Mouse (Mus musculus): Measurements from ENCODE around the gene Pard3. TPM values are rescaled to one million over a fixed set of nuclear protein-coding genes. Genes with fewer than 3 reads are reported as not detected.

Gene Pard3
- polyA plus RNA-seq, 1 experiment from 2014 or later, result 54.3 TPM

- Histone ChIP-seq H3K36me3 (no peaks in the 10 kb centered on the region), H3K9me3 (no peaks in the 10 kb centered on the region), H3K4me3 (no peak overlapping the region), H3K9ac (no peak overlapping the region), H3K27ac (no peak overlapping the region), H3K27me3 (no peaks in the 10 kb centered on the region), H3K4me1 (no peaks in the 10 kb centered on the region), H3K4me2 (replicated peaks) (no peak overlapping the region)
- 85% methylated on average over 6 of the region's 6 CpGs for WGBS
- no peak for ATAC-seq (ENCODE audit: insufficient number of reproducible peaks, insufficient read depth, low FRiP score, low TSS enrichment)
These were observed 239.3 kb downstream of the Pard3 start for GRCm38 (mm10) chr8:127302847-127303445.

- Histone ChIP-seq H3K4me2 (replicated peaks) (no peak overlapping the region), H3K27me3 (no peaks in the 10 kb centered on the region), H3K9me3 (no peaks in the 10 kb centered on the region), H3K4me1 (peaks cover 2% of the 10 kb centered on the region; the same call in 1 of the 2 replicates), H3K4me3 (no peak overlapping the region), H3K36me3 (no peaks in the 10 kb centered on the region), H3K27ac (no peak overlapping the region), H3K9ac (no peak overlapping the region)
- 92% methylated on average over 5 of the region's 5 CpGs for WGBS
- no peak for ATAC-seq (ENCODE audit: insufficient number of reproducible peaks, insufficient read depth, low FRiP score, low TSS enrichment)
These were observed 243.3 kb downstream of the Pard3 start for GRCm38 (mm10) chr8:127307026-127307425.

- 74% methylated on average over 1 of the region's 1 CpGs for WGBS
- no peak for ATAC-seq (ENCODE audit: insufficient number of reproducible peaks, insufficient read depth, low FRiP score, low TSS enrichment)
- Histone ChIP-seq H3K27ac (no peak overlapping the region), H3K4me1 (peaks cover 2% of the 10 kb centered on the region; the same call in 1 of the 2 replicates), H3K9ac (no peak overlapping the region), H3K4me2 (replicated peaks) (no peak overlapping the region), H3K4me3 (no peak overlapping the region), H3K36me3 (no peaks in the 10 kb centered on the region), H3K9me3 (no peaks in the 10 kb centered on the region), H3K27me3 (no peaks in the 10 kb centered on the region)
These were observed 245.7 kb downstream of the Pard3 start for GRCm38 (mm10) chr8:127309363-127309762.

GRCm38 (mm10) chr8:127315811-127316210 lies 252.1 kb downstream of the Pard3 start:
- no peaks in the 10 kb centered on the region for H3K36me3 ChIP-seq
- 0 out of 2 replicates have a peak, but pooled peaks cover 3% of the 10 kb centered on the region for H3K4me1 ChIP-seq
- H3K27ac ChIP-seq, result no peak overlapping the region
- no peak overlapping the region for H3K4me3 ChIP-seq
- no peak overlapping the region for H3K9ac ChIP-seq
- no peaks in the 10 kb centered on the region for H3K9me3 ChIP-seq
- H3K27me3 ChIP-seq, result no peaks in the 10 kb centered on the region
- no peak for ATAC-seq (ENCODE audit: insufficient number of reproducible peaks, insufficient read depth, low FRiP score, low TSS enrichment)
- WGBS, result 10% methylated on average over 1 of the region's 1 CpGs
- no peak overlapping the region for H3K4me2 ChIP-seq (replicated peaks)

DNA sequence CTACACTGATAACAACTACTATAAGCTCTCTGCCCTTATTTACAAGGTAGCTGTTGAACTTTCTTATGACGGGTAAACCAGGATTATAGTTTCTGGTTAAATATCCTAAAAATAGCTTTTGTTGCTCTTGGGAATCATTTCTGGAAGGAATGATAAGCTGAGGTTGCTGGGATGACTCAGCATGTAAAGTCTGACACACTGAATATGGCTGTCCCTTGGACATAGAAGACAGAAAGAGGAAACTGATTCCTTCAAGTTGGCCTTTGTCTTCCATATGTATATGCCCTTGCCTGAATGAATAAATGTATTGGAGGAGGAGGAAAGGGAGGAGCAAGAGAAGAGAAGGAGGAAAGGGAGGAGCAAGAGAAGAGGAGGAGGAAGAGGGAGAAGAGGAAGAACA lies 254.2 kb downstream of the Pard3 start:
- no peaks in the 10 kb centered on the region for H3K9me3 ChIP-seq
- H3K4me1 ChIP-seq, result 0 out of 2 replicates have a peak, but pooled peaks cover 3% of the 10 kb centered on the region
- no peaks in the 10 kb centered on the region for H3K36me3 ChIP-seq
- H3K4me2 ChIP-seq (replicated peaks), result no peak overlapping the region
- no peak overlapping the region for H3K27ac ChIP-seq
- H3K9ac ChIP-seq, result no peak overlapping the region
- no peak for ATAC-seq (ENCODE audit: insufficient number of reproducible peaks, insufficient read depth, low FRiP score, low TSS enrichment)
- no peak overlapping the region for H3K4me3 ChIP-seq
- 87% methylated on average over 1 of the region's 1 CpGs for WGBS
- no peaks in the 10 kb centered on the region for H3K27me3 ChIP-seq

GRCm38 (mm10) chr8:127318377-127319159 lies 254.9 kb downstream of the Pard3 start:
- Histone ChIP-seq H3K9ac (no peak overlapping the region), H3K9me3 (no peaks in the 10 kb centered on the region), H3K27me3 (no peaks in the 10 kb centered on the region), H3K4me3 (no peak overlapping the region), H3K4me2 (replicated peaks) (no peak overlapping the region), H3K4me1 (0 out of 2 replicates have a peak, but pooled peaks cover 3% of the 10 kb centered on the region), H3K36me3 (no peaks in the 10 kb centered on the region), H3K27ac (no peak overlapping the region)
- ATAC-seq (ENCODE audit: insufficient number of reproducible peaks, insufficient read depth, low FRiP score, low TSS enrichment), result no peak
- WGBS, result 92% methylated on average over 7 of the region's 7 CpGs

GRCm38 (mm10) chr8:127320930-127321329 lies 257.2 kb downstream of the Pard3 start:
- no peak for ATAC-seq (ENCODE audit: insufficient number of reproducible peaks, insufficient read depth, low FRiP score, low TSS enrichment)
- no peaks in the 10 kb centered on the region for H3K36me3 ChIP-seq
- no peak overlapping the region for H3K4me3 ChIP-seq
- no peaks in the 10 kb centered on the region for H3K9me3 ChIP-seq
- no peaks in the 10 kb centered on the region for H3K27me3 ChIP-seq
- WGBS, result 91% methylated on average over 5 of the region's 5 CpGs
- no peak overlapping the region for H3K9ac ChIP-seq
- no peak overlapping the region for H3K27ac ChIP-seq
- H3K4me2 ChIP-seq (replicated peaks), result no peak overlapping the region
- no peaks in the 10 kb centered on the region; the same call in 1 of the 2 replicates for H3K4me1 ChIP-seq

DNA sequence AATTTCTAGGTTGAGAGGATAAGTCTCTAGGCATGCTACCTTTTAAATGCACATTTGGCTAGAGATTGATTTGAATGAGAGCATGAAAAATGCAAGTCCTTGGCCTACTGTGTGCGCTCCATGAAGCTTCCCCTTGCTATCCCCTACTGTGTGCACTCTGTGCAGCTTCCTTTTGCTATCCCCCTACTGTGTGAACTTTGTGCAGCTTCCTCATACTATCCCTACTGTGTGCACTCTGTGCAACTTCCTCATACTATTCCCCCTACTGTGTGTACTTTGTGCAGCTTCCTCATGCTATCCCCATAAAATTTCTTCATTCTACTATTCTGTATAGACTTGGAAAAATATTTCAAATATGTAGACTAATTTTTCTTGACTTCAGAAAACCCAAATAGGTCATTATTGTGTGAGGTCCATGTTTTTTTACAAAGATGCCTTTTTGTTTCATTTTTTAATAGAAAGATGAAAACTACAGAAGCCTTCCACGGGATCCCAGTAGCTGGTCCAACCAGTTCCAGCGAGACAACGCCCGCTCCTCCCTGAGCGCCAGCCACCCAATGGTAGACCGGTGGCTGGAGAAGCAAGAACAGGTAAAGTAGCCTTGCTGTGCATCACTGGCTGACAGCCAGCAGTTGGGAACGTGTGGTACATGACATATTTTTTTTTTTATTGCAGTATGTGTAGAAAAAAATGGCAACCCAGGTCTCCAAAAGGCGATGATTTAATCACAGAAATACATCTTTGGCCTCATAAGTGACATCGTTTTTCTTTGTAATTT lies 260.1 kb downstream of the Pard3 start:
- H3K9me3 ChIP-seq, result no peaks in the 10 kb centered on the region
- no peak for ATAC-seq (ENCODE audit: insufficient number of reproducible peaks, insufficient read depth, low FRiP score, low TSS enrichment)
- H3K4me1 ChIP-seq, result no peaks in the 10 kb centered on the region; the same call in 1 of the 2 replicates
- H3K4me3 ChIP-seq, result no peak overlapping the region
- H3K27ac ChIP-seq, result no peak overlapping the region
- WGBS, result 93% methylated on average over 10 of the region's 10 CpGs
- H3K9ac ChIP-seq, result no peak overlapping the region
- no peaks in the 10 kb centered on the region for H3K27me3 ChIP-seq
- H3K36me3 ChIP-seq, result no peaks in the 10 kb centered on the region
- H3K4me2 ChIP-seq (replicated peaks), result no peak overlapping the region

- WGBS, result 55% methylated on average over 3 of the region's 3 CpGs
- no peak overlapping the region for H3K4me3 ChIP-seq
- H3K36me3 ChIP-seq, result no peaks in the 10 kb centered on the region
- H3K27ac ChIP-seq, result no peak overlapping the region
- no peak overlapping the region for H3K4me2 ChIP-seq (replicated peaks)
- H3K4me1 ChIP-seq, result peaks cover 2% of the 10 kb centered on the region
- ATAC-seq (ENCODE audit: insufficient number of reproducible peaks, insufficient read depth, low FRiP score, low TSS enrichment), result no peak
- no peak overlapping the region for H3K9ac ChIP-seq
- no peaks in the 10 kb centered on the region for H3K9me3 ChIP-seq
- H3K27me3 ChIP-seq, result no peaks in the 10 kb centered on the region
These were observed 261.3 kb downstream of the Pard3 start for GRCm38 (mm10) chr8:127324836-127325570.

DNA sequence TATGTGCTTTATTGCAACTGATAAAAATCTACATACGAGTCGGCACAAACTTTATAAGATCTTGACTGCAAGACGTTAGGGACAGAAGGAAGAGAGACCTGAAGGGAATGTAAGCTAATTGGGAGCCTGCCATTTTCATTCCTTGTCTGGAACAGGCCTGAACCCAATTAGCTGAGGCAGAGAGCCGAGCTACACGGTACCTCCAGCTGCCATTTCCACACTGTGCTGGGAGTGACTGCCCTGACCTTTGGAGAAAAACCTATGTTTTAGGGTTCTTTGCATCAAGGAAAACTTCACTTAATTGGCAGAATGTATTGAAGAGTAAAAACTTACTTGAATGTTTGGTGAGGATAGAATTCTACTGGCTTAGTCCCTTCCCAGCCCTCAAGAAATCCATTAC lies 262.1 kb downstream of the Pard3 start:
- Histone ChIP-seq H3K27ac (no peak overlapping the region), H3K4me3 (no peak overlapping the region), H3K9ac (no peak overlapping the region), H3K9me3 (no peaks in the 10 kb centered on the region), H3K36me3 (no peaks in the 10 kb centered on the region), H3K27me3 (no peaks in the 10 kb centered on the region), H3K4me2 (replicated peaks) (no peak overlapping the region), H3K4me1 (peaks cover 9% of the 10 kb centered on the region)
- WGBS, result 35% methylated on average over 5 of the region's 5 CpGs
- ATAC-seq (ENCODE audit: insufficient number of reproducible peaks, insufficient read depth, low FRiP score, low TSS enrichment), result 0 out of 2 replicates have a peak, but pooled peaks have one; percentile 52

All from embryonic facial prominence, embryonic 12.5 days (tissue).